Mouse (Mus musculus) neutrophil, adult 5-6 weeks (primary cell): Measurements from ENCODE around the gene Skor1. TPM values are rescaled to one million over a fixed set of nuclear protein-coding genes. Genes with fewer than 3 reads are reported as not detected.
A peak's percentile ranks its signal among the peaks of the same experiment; 100 is the strongest.

Experiments
- ATAC-seq: fragments of 151-379, 151-347 bp; 2 replicates; pipeline ENCODE4 v1.8.0; 2017; ENCODE audit warnings: mild to moderate bottlenecking, moderate TSS enrichment; ENCODE audit not compliant: insufficient number of reproducible peaks, poor library complexity, low FRiP score, severe bottlenecking; ENCODE audit errors: extremely low read depth
- total RNA-seq: library from RNA; stranded (forward); fragments of 200-1000 nt; gene quantifications from 2 replicates; pipeline ENCODE4 v1.2.3, GENCODE M21; 2017

Skor1 gene
- total RNA-seq, 1 experiment from 2014 or later = not detected

DNA sequence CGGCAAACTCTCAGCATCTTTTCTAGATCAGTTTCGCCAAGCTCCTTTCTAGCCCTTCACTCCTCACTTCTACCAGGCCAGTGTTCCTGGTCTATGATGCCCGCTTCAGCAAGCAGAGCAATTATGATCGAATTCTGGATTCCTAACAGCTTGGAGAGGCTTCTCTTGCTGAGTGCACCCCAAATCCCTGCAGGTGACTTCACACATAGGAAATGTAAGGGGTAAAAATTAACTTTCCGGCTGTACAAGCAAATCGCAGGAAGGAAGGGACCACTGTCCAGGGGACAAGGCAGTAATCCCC, 11.2 kb downstream of the Skor1 start:
- ATAC-seq = no peak

DNA sequence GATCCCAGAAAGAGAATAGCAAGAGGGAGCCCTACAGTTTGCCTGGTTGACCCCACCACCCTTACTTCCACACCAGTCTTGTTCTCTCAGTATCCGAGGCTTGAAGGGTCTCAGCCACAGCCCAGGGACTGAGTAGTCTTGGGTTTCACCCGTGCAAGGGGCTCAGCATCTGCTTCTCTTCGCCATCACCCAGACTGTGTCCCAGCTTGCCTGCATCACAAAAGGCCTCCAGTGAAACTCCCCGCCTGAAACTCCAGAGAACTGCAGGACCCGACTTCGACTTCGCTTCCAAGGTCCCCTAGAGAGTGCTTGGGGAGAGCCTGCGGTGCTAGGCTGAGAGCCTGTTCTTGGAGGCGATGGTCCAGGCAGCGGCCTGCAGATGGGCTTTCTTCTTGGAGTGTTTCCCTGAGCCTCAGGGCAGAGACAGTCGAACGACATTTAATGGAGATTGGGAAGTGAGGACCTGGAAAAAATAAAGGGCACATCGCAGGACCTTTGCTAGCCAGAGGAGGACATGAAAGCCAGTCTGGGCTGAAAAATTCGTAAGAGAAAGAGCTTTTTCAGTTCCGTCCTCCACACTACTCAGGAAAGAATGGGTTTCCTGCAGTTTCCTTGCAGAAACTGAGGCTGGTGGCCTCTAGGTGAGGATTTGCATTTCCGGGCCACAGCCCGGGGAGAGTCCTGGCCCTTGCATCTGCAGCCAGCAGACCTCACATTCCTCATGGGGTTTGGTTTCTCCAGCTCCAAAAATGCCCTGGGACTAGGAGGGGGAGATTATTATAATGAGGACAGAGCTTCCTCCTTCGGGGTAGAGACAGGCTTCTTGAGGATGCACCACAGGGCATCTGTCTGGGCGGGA, 11.8 kb downstream of the Skor1 start:
- ATAC-seq = no peak

DNA sequence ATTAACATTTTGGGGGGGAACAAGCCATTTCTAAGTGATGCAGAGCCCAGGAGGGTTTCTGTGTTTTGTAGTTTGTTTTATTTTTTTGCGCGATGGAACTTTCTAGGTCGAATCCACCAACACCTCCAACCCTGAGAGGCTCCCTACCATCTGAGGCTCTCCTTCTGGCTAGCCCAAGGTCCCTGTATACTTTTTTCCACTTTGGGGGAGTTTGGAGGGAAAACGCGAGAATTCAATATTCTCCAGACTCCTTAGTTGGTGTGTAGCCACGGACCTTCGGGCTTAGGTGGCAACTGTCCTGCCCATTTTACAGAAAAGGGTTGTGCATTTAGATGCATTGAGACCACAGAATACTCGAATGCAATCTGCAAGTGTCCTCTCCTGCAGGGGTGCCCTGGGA, 12.5 kb downstream of the Skor1 start:
- no peak for ATAC-seq

DNA sequence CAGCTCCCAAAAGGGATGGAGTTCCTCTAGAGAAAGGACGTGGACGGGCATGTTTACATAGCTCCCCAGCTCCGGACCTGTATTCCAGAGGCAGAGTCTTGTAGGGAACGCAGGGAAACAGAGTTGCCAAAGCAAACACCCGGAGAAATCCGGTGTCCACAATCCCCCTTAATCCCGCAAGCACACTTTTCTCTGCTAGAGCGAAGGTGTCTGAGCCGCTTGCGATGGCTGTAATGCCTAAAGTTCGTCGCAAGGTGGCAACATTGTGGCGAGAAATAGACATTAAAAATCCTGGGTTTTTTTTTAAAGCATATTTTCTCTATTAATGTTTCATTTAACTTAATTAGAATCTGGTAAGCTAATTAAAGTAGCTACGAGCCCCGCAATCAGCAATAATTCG, 13.0 kb downstream of the Skor1 start:
- no peak for ATAC-seq

DNA sequence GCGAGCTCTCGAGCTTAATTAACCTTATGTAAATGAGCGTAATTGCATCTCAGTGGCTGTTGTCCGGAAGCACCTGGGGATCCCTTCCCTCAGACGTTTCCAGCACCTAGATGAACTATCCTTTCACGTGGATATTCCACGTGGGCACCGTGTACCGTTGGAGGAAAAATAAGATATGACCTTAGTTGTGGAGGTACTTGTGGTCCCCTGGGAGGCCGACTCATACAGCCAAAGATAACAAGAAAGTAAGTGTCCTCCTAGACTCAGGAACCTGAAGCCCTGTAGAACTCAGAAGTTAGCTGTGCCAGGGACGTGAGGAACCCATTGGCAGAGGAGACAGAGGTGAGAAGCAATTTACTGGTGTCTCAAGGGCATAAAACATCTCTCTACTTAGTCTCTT, 13.4 kb downstream of the Skor1 start:
- no peak for ATAC-seq

DNA sequence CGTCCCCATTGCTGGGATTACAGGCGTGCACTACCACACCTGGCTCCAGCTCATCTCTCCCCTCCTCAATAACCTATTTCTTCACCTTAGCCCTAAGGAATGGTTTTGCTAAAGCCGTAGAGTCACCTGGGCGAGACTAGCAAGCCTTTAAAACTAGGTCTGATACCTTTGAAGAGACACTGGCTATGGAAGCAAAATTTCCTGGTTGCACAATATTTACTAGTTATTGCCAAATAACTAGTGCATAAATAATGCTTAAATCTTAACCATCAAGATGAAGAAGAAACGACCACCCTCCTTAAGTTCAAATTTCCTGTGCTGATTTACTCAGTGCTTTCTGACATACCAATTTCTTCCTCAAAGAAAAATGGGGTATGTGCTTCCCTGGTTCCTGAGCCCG, 15.1 kb downstream of the Skor1 start:
- ATAC-seq = no peak

DNA sequence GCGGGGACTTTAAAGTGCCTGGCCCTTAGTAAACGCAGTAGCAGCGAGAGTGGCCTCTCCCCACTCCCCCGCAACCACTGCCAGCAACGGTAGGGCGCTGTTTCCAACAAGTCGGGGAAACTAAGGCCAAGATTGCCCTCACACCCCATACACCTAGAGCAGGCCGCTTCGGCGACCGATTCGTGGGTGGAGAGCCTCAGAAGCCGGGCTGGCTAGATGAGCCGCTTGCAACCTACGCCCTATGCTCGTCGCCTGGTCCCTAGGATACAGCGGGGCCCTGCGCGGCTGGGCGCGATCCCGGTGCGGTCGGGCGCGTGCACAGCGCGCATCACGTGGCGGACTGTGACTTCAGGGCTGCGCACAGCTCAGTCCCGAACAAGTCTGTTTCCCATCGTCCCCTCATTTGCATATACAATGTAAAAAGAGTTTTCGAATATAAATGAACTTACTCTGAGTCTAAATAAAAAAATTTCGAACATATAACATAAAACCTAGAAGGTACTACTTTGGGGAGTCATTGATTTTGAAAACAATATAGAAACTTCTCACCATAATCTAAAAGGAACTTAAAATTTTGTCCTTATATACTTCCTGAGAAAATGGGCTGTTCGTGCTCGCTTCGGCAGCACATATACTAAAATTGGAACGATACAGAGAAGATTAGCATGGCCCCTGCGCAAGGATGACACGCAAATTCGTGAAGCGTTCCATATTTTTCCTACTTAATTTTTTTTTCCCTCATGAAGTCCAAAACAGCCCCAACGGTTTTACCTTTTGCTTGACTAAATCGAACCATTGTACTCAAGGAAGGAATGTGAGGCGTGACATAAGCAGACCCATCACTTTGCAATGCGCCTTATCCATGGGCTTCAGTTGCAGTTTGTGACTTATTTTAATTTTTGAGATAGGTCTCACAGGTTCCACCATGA, 15.8 kb downstream of the Skor1 start:
- ATAC-seq = peak; percentile 79

DNA sequence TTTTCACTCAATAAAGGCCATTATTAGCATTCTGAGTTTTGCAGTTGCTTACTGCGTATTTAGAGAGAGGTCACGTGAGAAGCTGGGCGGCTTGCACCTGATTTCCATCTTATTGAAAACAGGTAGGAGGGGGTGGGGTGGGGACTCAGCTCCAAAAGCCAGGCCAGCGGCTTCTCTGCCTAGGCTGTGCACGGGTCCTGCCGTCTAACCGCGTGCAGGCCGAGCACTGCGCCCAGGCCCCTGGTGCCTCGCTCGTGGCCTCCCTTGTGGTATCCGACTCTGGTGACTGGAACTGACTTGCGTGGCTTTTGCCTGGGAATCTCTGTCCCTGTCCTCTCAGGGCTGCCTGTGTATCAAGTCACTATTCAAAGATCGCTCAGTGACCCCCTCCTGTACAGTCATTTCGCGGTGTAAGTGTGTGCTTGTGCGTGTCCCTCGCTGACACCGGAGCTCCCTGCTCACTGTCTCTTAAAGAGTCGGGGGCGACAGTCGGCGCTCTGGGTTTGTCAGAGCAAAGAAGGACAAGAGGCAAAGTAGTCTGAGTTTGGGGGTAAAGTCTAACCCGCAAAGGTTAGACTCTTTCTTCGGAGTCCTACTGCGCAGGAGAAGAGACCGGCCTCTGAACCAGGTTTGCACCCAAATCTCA, 16.7 kb downstream of the Skor1 start:
- ATAC-seq = no peak

DNA sequence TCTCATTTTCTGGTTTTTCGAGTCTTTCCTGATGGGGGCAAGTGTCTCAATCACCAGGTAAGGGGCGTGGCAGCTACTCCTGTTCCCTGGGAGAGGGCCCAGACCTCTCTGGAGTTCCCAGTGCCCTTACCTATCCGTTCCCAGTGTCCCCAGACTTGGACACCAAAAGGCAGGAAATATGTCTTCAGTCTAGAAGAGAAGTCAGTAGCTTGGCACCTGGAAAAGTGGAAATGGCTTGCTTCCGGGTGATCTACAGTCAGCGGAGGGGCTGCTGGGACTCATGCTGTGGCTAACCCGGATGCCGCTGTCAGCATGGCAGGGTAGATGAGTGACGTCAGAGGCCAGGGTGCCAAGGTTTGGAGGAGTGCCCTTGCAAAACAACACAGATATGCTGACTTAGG, 19.1 kb downstream of the Skor1 start:
- ATAC-seq = no peak

DNA sequence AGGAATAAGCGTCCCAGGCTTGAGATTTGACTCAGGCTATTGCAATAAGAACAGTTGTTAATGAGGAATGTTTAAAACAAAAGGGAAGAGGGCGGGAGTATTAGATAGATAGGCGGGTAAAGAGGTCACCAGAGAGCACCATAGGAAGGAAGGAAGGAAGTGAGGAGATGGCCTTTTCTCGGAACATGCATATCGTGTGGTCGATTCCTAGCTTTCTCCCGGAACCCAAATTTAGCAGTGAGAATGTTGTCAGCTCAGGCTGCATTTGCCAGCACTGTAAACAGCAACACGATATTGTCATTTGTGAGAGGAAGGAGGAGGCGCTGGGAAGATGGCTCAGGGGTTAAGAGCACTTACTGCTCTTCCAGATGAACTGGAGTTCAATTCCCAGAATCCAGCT, 24.2 kb downstream of the Skor1 start:
- no peak for ATAC-seq

DNA sequence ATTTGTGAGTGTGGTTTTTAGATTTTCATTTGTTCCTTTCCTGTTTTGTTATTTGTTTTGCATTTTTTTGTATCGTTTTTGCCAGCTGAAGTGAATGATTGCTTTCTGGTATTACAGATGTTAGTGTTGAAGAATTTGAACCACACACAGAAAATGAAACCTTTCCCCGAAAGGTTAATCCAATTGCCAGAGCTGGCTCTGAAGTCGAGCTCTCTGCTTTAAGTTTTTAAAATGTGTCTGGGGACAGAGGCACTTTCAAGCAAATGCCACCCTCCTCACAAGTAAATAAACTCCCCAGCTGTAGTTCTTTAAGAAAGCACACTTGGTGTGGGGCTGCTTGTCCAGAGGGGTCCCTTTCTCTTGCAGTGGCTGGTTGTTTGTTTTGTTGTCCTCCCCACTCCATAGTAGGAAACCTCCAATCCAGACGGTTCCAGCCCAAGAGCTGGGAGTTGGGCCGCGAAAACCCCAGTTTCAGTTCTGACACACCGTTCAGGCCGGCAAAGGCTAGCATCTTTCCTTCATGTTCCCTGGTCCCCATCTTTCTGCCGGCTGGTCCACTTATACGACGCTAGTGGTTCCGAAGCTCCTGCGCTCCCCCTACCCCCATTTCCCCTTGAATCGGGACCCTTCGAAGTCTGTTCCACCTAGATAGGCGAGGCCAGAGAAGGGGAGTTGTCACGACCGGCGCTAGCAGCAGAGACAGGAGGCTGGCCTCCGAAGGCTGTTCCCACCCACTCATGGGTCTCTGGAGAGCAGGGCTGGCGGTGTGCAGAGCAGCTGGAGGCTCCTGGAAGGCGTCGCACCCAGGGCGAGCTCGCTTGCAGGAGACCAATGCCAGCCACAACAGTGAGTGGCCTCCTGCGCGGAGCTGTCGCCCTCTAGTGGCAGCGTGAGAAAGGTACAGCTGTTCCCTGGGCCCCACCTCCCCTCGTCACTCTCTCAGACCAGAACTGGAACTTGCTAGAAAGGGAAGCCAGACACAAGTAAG, 25.0 kb downstream of the Skor1 start:
- peak; percentile 99 for ATAC-seq

DNA sequence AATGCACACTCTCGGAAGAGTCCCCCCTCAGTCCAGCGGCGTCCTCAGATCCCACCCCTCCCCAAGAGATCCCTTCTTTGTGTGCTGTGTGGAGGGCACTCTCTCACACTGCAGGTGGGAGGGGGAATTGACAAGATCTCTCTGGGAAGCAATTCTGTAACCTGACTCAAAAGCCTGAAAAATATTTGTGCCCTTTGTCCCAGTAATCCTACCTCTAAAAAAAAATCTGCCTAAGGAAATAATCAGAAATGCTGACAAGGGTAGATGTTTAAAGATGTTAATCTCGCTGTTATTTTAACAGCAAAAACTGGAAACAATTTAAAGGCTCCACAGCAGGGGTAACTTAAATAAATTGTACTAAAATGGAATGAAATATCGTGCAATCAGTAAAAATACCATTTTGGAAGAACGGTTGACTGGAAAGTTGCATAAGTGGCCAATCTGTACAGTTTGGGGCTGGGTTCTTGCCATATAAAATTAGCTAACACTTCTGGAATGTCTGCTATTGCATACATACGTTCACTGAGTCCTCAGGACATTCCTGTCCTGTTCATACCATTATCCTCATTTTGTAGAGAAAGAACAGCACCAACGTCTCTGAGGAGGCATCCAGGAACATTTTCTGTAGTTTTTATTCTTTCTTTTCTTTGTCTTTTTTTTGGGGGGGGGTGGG, 26.5 kb downstream of the Skor1 start:
- ATAC-seq = no peak

DNA sequence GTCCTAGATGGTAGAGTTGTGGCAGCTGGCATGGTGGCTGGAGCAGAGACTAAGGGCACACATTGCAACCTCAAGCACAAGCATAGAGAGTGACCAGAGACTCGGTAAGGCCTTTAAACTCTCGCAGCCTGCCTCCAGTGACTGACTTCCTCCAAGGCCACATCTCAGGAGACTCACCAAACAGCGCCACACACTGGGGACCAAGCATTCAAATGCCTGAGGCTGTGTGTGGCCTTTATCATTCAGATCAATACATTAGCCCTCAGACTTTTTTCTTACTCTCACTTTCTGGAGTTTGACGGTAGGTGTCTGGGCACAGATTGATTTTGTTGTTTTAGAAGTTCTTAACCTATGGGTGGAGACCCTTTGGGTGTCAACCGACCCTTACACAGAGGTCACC, 30.4 kb downstream of the Skor1 start:
- ATAC-seq = no peak

DNA sequence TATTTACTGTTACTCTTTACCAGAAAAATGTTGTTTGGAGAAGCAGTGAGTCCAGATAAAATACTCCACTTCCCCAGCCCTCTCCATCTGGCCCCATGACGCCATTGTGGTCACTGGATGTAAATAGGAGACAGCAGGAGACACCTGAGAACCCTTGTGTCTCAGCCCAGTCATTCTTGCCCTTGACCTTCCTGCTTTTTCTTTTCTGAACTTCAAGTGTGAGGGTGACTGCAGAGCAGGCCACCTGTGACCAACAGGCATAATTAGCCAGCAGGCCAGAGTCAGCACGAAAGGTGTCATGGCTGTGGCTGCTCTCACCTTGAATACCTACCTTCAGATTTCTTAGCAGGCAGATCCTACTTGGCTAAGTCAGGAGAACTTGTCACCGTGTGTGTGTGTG, 36.2 kb downstream of the Skor1 start:
- no peak for ATAC-seq

DNA sequence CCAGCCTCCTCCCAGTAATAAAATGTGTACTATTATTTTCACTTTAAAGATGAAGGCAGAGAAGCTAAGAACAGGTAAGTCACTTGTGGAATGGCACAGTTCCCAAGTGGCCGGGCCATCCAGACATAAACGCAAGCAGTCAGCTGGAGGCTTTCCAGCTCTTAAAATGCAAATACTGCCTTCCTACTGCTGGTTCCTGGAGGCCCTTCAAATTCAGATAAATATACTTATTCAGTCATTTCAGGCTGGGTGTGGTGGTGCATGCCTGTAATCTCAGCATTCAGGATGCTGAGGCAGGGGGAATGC, 39.0 kb downstream of the Skor1 start:
- ATAC-seq = no peak

DNA sequence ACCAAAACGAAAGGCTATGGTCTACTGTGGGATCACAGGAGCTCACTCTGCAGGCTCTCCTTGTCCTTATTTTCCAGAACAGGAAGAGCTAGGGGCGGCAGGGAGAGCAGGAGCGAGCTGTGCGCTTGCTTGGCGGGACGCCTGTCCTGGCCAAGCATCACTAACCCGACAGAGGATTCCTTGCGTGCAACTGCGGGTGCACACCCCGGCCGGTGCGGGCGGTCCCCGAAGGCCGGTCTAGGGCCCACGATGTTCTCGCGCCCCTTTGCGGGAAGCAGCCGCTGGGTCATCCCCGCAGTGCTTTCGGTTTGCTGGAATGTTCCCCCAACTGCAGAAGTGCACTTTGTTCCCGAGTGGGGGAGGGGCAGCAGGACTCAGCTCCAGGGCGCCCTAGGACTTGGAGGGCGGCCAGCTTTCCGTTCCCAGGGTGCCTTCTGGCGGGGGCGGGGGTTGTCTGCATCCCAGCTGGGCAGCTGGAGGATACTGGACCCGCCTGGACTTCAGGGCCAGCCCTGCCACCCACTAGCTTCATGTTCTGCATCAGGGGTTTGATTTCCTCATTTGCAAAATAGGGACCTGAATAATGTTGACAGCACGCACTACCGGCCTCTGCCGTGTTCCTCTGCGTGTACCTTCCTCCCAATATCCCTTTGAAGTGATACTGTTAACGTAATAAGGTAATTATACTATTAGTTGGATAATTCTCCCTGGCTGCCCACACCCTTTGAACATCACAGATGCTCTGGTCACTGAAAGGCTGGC, 39.6 kb downstream of the Skor1 start:
- 0 out of 2 replicates have a peak, but pooled peaks have one; percentile 6 for ATAC-seq

DNA sequence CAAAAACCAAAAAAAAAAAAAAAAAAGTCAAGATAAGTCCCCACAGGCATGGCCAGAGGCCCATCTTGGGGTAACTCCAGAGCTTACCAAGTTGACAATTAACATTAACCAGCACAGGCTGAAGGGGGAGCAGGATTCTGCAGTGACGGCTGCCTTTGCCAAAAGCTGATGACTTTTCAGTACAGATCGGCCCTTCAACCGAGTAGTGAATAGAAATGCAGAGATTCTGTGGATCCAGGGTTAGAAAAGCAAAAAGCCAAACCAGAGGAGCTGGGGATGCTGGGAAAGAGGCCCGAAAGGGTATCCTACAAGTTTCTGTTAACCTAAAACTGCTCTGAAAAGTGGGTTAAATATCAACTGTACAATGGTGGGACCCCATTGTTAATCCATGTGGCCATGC, 40.2 kb downstream of the Skor1 start:
- ATAC-seq = no peak

DNA sequence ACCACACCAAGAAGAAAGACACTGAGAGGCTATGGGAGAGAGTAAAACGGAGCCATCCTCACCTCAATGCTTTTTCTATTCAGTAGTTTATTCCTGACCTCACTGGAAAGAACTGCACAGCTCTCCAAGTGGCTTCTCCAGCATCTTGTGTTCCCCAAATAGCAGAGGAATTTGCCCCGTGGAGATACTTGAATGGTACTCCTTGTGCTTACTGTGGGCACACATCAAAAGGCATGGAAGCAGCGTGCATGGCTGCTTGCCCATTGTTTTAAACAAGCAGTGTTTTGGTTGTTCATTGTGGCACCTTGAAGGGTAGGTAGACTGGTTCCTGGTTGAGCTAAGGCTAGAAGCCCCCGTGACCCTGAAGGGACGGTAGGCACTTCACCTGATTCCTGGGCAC, 48.1 kb downstream of the Skor1 start:
- no peak for ATAC-seq
